Mouse (Mus musculus): ENCODE data around the gene Ttc16. TPM values are rescaled to one million over a fixed set of nuclear protein-coding genes. Genes with fewer than 3 reads are reported as not detected.
A peak's percentile ranks its signal among the peaks of the same experiment; 100 is the strongest.

Gene Ttc16
- total RNA-seq, 2 experiments from 2014 or later = 0.69 to 0.82 TPM

- TF ChIP-seq CTCF (conservative IDR thresholded peaks at IDR 0.05) = 0 out of 2 replicates have a peak, but pooled peaks have one; percentile 4
- peak in 1 of 2 experiments; percentile 45 for DNase-seq (ENCODE audit: low spot score in 2 of 2)
- no peak overlapping the region for H3K4me3 ChIP-seq
- H3K27ac ChIP-seq = no peak overlapping the region
These were observed 56.7 kb downstream of the Ttc16 start for GRCm38 (mm10) chr2:32718761-32719160.

- no peak for DNase-seq (ENCODE audit: low spot score in 2 of 2)
- H3K27ac ChIP-seq = peak overlapping the region; percentile 36; the same call in 1 of the 2 replicates
- no peak overlapping the region for H3K4me3 ChIP-seq
- 0 out of 2 replicates have a peak, but pooled peaks have one; percentile 10 for TF ChIP-seq CTCF (conservative IDR thresholded peaks at IDR 0.05)
These were observed 60.4 kb downstream of the Ttc16 start for GRCm38 (mm10) chr2:32714987-32715425.

- no peak for TF ChIP-seq CTCF (conservative IDR thresholded peaks at IDR 0.05)
- H3K27ac ChIP-seq = peak overlapping the region; percentile 99
- no peak for DNase-seq (ENCODE audit: low spot score in 2 of 2)
- H3K4me3 ChIP-seq = no peak overlapping the region
These were observed 61.1 kb downstream of the Ttc16 start for GRCm38 (mm10) chr2:32714117-32714986.

GRCm38 (mm10) chr2:32712934-32713817 is 62.3 kb downstream of the Ttc16 start, which contains the start of gene Cdk9:
Gene Cdk9, minus strand, starts transcription at chr2:32713076.
- peak within 1 kb of the TSS; percentile 99 for H3K27ac ChIP-seq
- peak; percentile 91 to 94 for DNase-seq (ENCODE audit: low spot score in 2 of 2)
- H3K4me3 ChIP-seq = peak within 1 kb of the TSS; percentile 91
- peak; percentile 98 for TF ChIP-seq CTCF (conservative IDR thresholded peaks at IDR 0.05)

- H3K4me3 ChIP-seq = peak overlapping the region; percentile 91
- H3K27ac ChIP-seq = peak overlapping the region; percentile 99
- DNase-seq (ENCODE audit: low spot score in 2 of 2) = peak; percentile 93 to 94
- no peak for TF ChIP-seq CTCF (conservative IDR thresholded peaks at IDR 0.05)
These were observed 62.9 kb downstream of the Ttc16 start for GRCm38 (mm10) chr2:32712586-32712933.

GRCm38 (mm10) chr2:32712108-32712551 is 63.3 kb downstream of the Ttc16 start:
- no peak for TF ChIP-seq CTCF (conservative IDR thresholded peaks at IDR 0.05)
- Histone ChIP-seq H3K4me3 (peak overlapping the region; percentile 91), H3K27ac (peak overlapping the region; percentile 99)
- DNase-seq (ENCODE audit: low spot score in 2 of 2) = peak in 1 of 2 experiments; percentile 35

- TF ChIP-seq CTCF (conservative IDR thresholded peaks at IDR 0.05) = peak; percentile 28
- Histone ChIP-seq H3K4me3 (peak overlapping the region; percentile 91), H3K27ac (peak overlapping the region; percentile 99; the same call in 1 of the 2 replicates)
- no peak for DNase-seq (ENCODE audit: low spot score in 2 of 2)
These were observed 64.0 kb downstream of the Ttc16 start for GRCm38 (mm10) chr2:32711301-32712056.

- TF ChIP-seq CTCF (conservative IDR thresholded peaks at IDR 0.05) = no peak
- no peak overlapping the region for H3K4me3 ChIP-seq
- DNase-seq (ENCODE audit: low spot score in 2 of 2) = no peak
- H3K27ac ChIP-seq = no peak overlapping the region
These were observed 65.0 kb downstream of the Ttc16 start for GRCm38 (mm10) chr2:32710425-32710824.

- no peak overlapping the region for H3K27ac ChIP-seq
- no peak for DNase-seq (ENCODE audit: low spot score in 2 of 2)
- H3K4me3 ChIP-seq = no peak overlapping the region
- TF ChIP-seq CTCF (conservative IDR thresholded peaks at IDR 0.05) = no peak
These were observed 65.8 kb downstream of the Ttc16 start for GRCm38 (mm10) chr2:32709521-32710137.

- H3K27ac ChIP-seq = no peak overlapping the region
These were observed 66.8 kb downstream of the Ttc16 start for GRCm38 (mm10) chr2:32708643-32709042.

More at GRCm38 (mm10) chr2:32708643-32709042, 66.8 kb downstream of the Ttc16 start:
- no peak overlapping the region for H3K4me3 ChIP-seq
- TF ChIP-seq CTCF (conservative IDR thresholded peaks at IDR 0.05) = peak; percentile 95
- DNase-seq (ENCODE audit: low spot score in 2 of 2) = peak in 1 of 2 experiments; percentile 56

Small RNAs within 50 kb of the gene (microRNA-seq; reads per million reads assigned to microRNA genes)
- 0.18 to 0.64 reads per million in 2 experiments for gene Mir2861
- 0 to 0.64 reads per million in 2 experiments for gene Mir3960

Other genes starting within 250 kb of the Ttc16 start
- 10 to 100 TPM; 77.1 TPM for gene Fam102a, start 240.3 kb downstream of the Ttc16 start, total RNA-seq (2021)
- 10 to 100 TPM; 77.6 to 84.0 TPM for gene Dpm2, start 204.8 kb downstream of the Ttc16 start, total RNA-seq (2021)
- gene Pip5kl1, start 200.8 kb downstream of the Ttc16 start, total RNA-seq (2021) = 1 to 10 TPM; 4.4 to 5.0 TPM
- gene 9430097D07Rik, start 199.9 kb downstream of the Ttc16 start, total RNA-seq (2021) = under 1 TPM in 1 of 2 experiments, not detected in 1; 0.71 TPM
- gene St6galnac4, start 188.5 kb downstream of the Ttc16 start, total RNA-seq (2021) = 10 to 100 TPM; 36.4 to 40.0 TPM
- gene St6galnac6, start 175.9 kb downstream of the Ttc16 start, total RNA-seq (2021) = 100 to 1,000 TPM; 117 to 124 TPM
- gene Ak1, start 153.9 kb downstream of the Ttc16 start, total RNA-seq (2021) = 100 to 1,000 TPM; 120 to 123 TPM
- gene Eng, start 129.0 kb downstream of the Ttc16 start, total RNA-seq (2021) = 10 to 100 TPM; 16.4 to 19.7 TPM
- gene Fpgs, start 71.5 kb downstream of the Ttc16 start, total RNA-seq (2021) = 10 to 100 TPM; 10.7 to 14.6 TPM
- 100 to 1,000 TPM; 115 to 121 TPM for gene Cdk9, start 62.6 kb downstream of the Ttc16 start, total RNA-seq (2021)
- 10 to 100 TPM; 18.9 to 20.1 TPM for gene Sh2d3c, start 54.6 kb downstream of the Ttc16 start, total RNA-seq (2021)
- 1 to 10 TPM; 1.4 to 2.9 TPM for gene 6330409D20Rik, start 34.6 kb downstream of the Ttc16 start, total RNA-seq (2021)
- 10 to 100 TPM; 30.3 to 32.3 TPM for gene Tor2a, start 18.4 kb downstream of the Ttc16 start, total RNA-seq (2021)
- 1 to 10 TPM; 5.9 to 6.4 TPM for gene Ptrh1, start 153 bp upstream of the Ttc16 start, total RNA-seq (2021)
- 1 to 10 TPM in 1 of 2 experiments, not detected in 1; 2.0 TPM for gene Cfap157, start 8.8 kb upstream of the Ttc16 start, total RNA-seq (2021)
- gene Stxbp1, start 71.6 kb upstream of the Ttc16 start, total RNA-seq (2021) = 100 to 1,000 TPM; 550 to 603 TPM
- 10 to 100 TPM; 14.5 to 14.9 TPM for gene Fam129b, start 100.5 kb upstream of the Ttc16 start, total RNA-seq (2021)
- 100 to 1,000 TPM; 115 to 125 TPM for gene Rpl12, start 185.9 kb upstream of the Ttc16 start, total RNA-seq (2021)
- gene Lrsam1, start 186.0 kb upstream of the Ttc16 start, total RNA-seq (2021) = 10 to 100 TPM; 36.8 to 37.9 TPM
- gene Slc2a8, start 206.4 kb upstream of the Ttc16 start, total RNA-seq (2021) = 10 to 100 TPM; 19.1 to 21.7 TPM